Mouse (Mus musculus) intestine, embryonic 16.5 days (tissue): Measurements from ENCODE around the gene Snx21. TPM values are rescaled to one million over a fixed set of nuclear protein-coding genes. Genes with fewer than 3 reads are reported as not detected.

Experiments
- ATAC-seq: fragments of 200-750 bp; cut with Nextera tagmentation; 2 replicates; pipeline ENCODE4 v1.8.0; 2017; ENCODE audit warnings: moderate TSS enrichment, moderate library complexity
- H3K27ac ChIP-seq: fragments of 300-500 bp; sonication (generic); 2 replicates; pipeline ENCODE4 v1.5.1; 2014; ENCODE audit warnings: mild to moderate bottlenecking, low read length
- H3K27me3 ChIP-seq: fragments of 300-500 bp; sonication (generic); replicated peaks from 2 replicates; pipeline ENCODE4 v1.6.1; 2014; ENCODE audit warnings: low read length, control low read depth, mixed read lengths; ENCODE audit not compliant: control insufficient read depth, insufficient read depth
- H3K36me3 ChIP-seq: fragments of 300-500 bp; sonication (generic); 2 replicates; pipeline ENCODE4 v1.6.1; 2014; ENCODE audit warnings: low read length, control low read depth; ENCODE audit not compliant: control insufficient read depth, insufficient read depth
- H3K4me1 ChIP-seq: fragments of 300-500 bp; sonication (generic); 2 replicates; pipeline ENCODE4 v1.6.1; 2014; ENCODE audit warnings: low read length, control low read depth, mixed read lengths; ENCODE audit not compliant: control insufficient read depth, insufficient read depth
- H3K4me2 ChIP-seq: fragments of 300-500 bp; sonication (generic); 2 replicates; pipeline ENCODE4 v1.6.1; 2014; ENCODE audit warnings: low read depth, low read length, control low read depth
- H3K4me3 ChIP-seq: fragments of 300-500 bp; sonication (generic); 2 replicates; pipeline ENCODE4 v1.5.1; 2014; ENCODE audit warnings: mild to moderate bottlenecking, low read length
- H3K9ac ChIP-seq: fragments of 300-500 bp; sonication (generic); 2 replicates; pipeline ENCODE4 v1.6.1; 2014; ENCODE audit warnings: low read depth, low read length
- H3K9me3 ChIP-seq: fragments of 300-500 bp; sonication (generic); 2 replicates; pipeline ENCODE4 v1.6.1; 2016; ENCODE audit warnings: low read length, control low read depth; ENCODE audit not compliant: control insufficient read depth
- WGBS: fragments of 180-500 bp; shearing (Covaris S2); extraction: QIAGEN DNeasy Blood & Tissue Kit; methylation state at CpG from one replicate; pipeline ENCODE4 v1.1.7; 2014; 5-methylcytosine and 5-hydroxymethylcytosine counted together
- polyA plus RNA-seq: library from polyadenylated mRNA; unstranded; fragments of >200 nt; fragmentation: Nextera tagmentation; extraction: Ambion mirVana; gene quantifications from 2 replicates; pipeline ENCODE4 v1.2.1, GENCODE M21; 2015

Gene Snx21
- polyA plus RNA-seq, 1 experiment from 2014 or later: 19.6 TPM

DNA sequence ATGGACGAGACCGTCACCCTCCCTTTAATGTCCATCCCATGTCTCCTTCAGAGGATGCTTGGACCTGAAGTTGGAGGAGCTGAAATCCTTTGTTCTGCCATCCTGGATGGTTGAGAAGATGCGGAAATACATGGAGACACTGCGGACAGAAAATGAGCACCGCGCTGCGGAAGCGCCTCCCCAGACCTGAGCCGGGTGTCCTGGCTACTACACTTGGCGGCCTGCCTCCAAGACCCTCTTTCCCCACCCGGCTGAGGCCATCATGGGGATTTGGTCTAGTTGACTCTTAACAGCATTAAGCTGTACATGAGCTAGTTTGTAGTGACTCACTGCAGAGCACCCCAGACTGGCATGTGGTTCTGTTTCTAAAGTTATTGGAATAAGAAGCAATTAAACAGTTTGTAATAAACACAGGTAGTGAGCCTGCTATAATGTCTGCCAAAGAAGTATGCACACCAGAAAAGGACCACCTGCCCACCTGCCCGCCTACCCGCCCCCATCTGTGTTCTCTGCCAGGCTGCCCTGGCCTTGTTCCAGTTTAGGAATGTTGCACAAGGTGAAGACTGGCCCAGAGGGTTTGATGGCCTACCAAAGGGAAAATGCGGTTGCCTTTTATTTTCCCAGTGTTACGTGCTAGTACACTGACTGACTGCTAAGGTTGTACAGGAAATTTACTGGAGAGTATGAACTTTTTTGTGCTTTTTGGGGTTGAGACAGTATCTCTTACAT, 17.6 kb upstream of the Snx21 start:
- no peak overlapping the region for H3K27ac ChIP-seq
- 93% methylated on average over 15 of the region's 15 CpGs for WGBS
- no peak overlapping the region for H3K9ac ChIP-seq
- H3K36me3 ChIP-seq: peaks cover 17% of the 10 kb centered on the region
- ATAC-seq: no peak
- H3K9me3 ChIP-seq: no peaks in the 10 kb centered on the region
- no peak overlapping the region for H3K4me2 ChIP-seq
- peaks cover 19% of the 10 kb centered on the region for H3K4me1 ChIP-seq
- no peaks in the 10 kb centered on the region for H3K27me3 ChIP-seq
- no peak overlapping the region for H3K4me3 ChIP-seq

DNA sequence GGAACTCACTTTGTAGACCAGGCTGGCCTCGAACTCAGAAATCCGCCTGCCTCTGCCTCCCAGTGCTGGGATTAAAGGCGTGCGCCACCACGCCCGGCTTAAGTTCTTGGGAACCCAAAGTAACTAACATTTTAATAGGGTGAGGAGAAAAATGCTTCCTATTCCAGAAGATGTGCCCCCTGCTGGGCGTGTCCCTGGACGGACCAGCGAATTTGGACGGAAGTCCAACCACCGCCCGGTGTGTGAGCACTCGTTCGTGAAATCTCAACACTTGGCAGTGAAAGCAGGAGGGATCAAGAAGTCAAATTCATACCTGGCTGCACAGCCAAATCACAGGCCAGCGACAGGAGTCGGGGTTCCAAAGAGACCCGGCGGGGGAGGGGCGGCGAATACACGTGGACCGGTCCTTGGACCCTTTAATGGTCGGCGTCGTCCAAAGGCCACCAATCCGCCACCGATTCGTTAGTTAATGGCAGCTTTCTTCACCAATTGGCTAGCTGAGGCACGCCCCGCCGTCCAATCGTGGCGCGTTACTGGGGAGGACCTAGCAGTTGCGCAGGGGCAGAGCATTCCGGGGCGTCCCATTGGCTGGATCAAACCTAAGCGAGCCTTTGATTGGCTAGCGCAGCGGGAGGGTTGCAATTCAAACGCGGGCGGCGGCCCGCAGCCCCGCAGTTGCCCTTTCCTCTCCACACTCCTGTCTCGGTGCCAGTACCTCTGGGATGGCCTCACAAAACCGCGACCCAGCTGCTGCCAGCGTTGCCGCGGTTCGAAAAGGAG, 16.2 kb upstream of the Snx21 start, which contains the start of gene Ube2c:
Gene Ube2c (plus strand): TSS at position 641 of the 780 bp plus-strand sequence.
- Histone ChIP-seq H3K9ac (peak within 1 kb of the TSS; percentile 80), H3K36me3 (peaks cover 15% of the 10 kb centered on the region), H3K4me2 (peak within 1 kb of the TSS; percentile 60), H3K4me1 (peaks cover 22% of the 10 kb centered on the region), H3K9me3 (no peaks in the 10 kb centered on the region), H3K27ac (peak within 1 kb of the TSS; percentile 84), H3K27me3 (no peaks in the 10 kb centered on the region), H3K4me3 (peak within 1 kb of the TSS; percentile 80)
- peak; percentile 99 for ATAC-seq
- 2% methylated on average over 53 of the region's 53 CpGs for WGBS

GRCm38 (mm10) chr2:164770279-164770678, 15.3 kb upstream of the Snx21 start:
- 2% methylated on average over 15 of the region's 15 CpGs for WGBS
- peak overlapping the region; percentile 60 for H3K4me2 ChIP-seq
- H3K9ac ChIP-seq: peak overlapping the region; percentile 80
- peak overlapping the region; percentile 62 for H3K27ac ChIP-seq
- H3K4me3 ChIP-seq: peak overlapping the region; percentile 80
- H3K36me3 ChIP-seq: peaks cover 12% of the 10 kb centered on the region
- H3K27me3 ChIP-seq: no peaks in the 10 kb centered on the region
- H3K9me3 ChIP-seq: no peaks in the 10 kb centered on the region
- peaks cover 22% of the 10 kb centered on the region for H3K4me1 ChIP-seq
- ATAC-seq: peak; percentile 32; the same call in 1 of the 2 replicates

GRCm38 (mm10) chr2:164771123-164771522, 14.5 kb upstream of the Snx21 start:
- H3K36me3 ChIP-seq: peaks cover 12% of the 10 kb centered on the region
- H3K4me2 ChIP-seq: peak overlapping the region; percentile 60
- H3K4me1 ChIP-seq: peaks cover 22% of the 10 kb centered on the region
- ATAC-seq: no peak
- H3K9ac ChIP-seq: peak overlapping the region; percentile 80
- no peak overlapping the region for H3K27ac ChIP-seq
- H3K9me3 ChIP-seq: no peaks in the 10 kb centered on the region
- H3K27me3 ChIP-seq: no peaks in the 10 kb centered on the region
- 64% methylated on average over 8 of the region's 8 CpGs for WGBS
- H3K4me3 ChIP-seq: peak overlapping the region; percentile 80

DNA sequence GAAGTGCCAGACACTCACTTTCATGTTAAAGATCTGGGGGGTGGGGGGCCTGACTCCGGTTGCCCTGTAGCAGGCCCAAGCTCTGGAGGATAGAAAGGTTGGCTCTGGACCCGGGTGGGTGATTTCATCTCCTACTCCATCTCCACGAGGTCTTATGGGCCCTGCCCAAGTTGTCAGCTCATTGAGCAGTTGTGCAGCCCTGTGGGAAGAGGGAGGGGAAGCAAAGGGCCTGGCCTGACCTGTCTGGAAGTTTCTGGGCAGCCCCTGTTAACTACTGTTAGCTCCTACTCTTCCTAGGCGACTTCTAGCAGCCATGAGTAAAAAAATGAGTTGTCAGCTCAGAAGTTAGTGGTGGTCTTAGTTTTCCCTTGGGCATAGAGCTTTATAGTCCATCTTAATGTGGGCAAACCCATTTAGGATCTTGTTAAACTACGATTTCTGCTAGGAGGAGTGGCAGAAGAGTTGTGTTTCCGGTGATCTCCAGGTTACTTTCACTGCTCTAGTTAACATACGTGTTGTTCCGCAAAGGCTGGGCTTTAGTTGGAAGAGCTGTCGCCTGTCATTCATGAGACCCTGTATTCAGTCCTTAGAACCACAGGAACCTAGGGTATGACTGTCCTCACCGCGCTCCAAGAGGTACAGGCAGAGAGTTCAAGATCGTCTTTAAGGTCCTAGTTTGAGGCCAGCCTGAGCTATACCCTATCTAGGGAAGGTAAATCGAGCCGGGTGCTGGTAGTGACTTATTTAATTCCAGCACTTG, 12.2 kb upstream of the Snx21 start:
- ATAC-seq: no peak
- peaks cover 22% of the 10 kb centered on the region for H3K4me1 ChIP-seq
- WGBS: 74% methylated on average over 14 of the region's 14 CpGs
- H3K9me3 ChIP-seq: no peaks in the 10 kb centered on the region
- H3K4me3 ChIP-seq: no peak overlapping the region
- H3K4me2 ChIP-seq: no peak overlapping the region
- no peak overlapping the region for H3K9ac ChIP-seq
- H3K27me3 ChIP-seq: peaks cover 2% of the 10 kb centered on the region; the same call in 1 of the 2 replicates
- H3K27ac ChIP-seq: no peak overlapping the region
- H3K36me3 ChIP-seq: peaks cover 6% of the 10 kb centered on the region; the same call in 1 of the 2 replicates

- ATAC-seq: no peak
- Histone ChIP-seq H3K27me3 (peaks cover 2% of the 10 kb centered on the region; the same call in 1 of the 2 replicates), H3K4me1 (peaks cover 22% of the 10 kb centered on the region), H3K4me3 (no peak overlapping the region), H3K9me3 (no peaks in the 10 kb centered on the region), H3K9ac (no peak overlapping the region), H3K4me2 (no peak overlapping the region), H3K36me3 (peaks cover 6% of the 10 kb centered on the region; the same call in 1 of the 2 replicates), H3K27ac (no peak overlapping the region)
- 62% methylated on average over 5 of the region's 5 CpGs for WGBS
Observed at GRCm38 (mm10) chr2:164773989-164774364, 11.6 kb upstream of the Snx21 start.

- Histone ChIP-seq H3K9ac (no peak overlapping the region), H3K36me3 (peaks cover 6% of the 10 kb centered on the region; the same call in 1 of the 2 replicates), H3K27me3 (peaks cover 2% of the 10 kb centered on the region; the same call in 1 of the 2 replicates), H3K9me3 (no peaks in the 10 kb centered on the region), H3K27ac (no peak overlapping the region), H3K4me2 (no peak overlapping the region), H3K4me3 (no peak overlapping the region), H3K4me1 (peaks cover 15% of the 10 kb centered on the region)
- no peak for ATAC-seq
- WGBS: 82% methylated on average over 6 of the region's 6 CpGs
Observed at GRCm38 (mm10) chr2:164776130-164776529, 9.5 kb upstream of the Snx21 start.

DNA sequence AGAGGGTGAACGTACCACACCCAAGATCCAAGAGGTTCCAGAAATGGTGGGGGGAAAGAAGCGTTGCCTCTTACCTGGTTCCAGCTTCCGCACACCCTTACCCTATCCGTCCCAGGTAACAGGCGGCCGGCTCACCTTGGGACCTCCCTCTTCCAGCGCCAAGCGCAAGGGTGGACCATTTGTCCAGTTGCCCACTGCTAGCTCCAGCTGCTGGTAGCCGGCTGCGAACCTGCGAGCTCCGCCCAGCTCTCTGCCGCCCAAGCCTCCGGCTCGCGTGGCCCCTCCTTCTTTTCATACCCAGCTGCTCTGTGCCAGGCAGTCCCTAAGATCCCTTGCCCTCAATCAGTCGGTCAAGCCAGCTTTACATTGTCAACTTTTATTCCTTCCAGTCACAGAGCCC, 8.8 kb upstream of the Snx21 start:
- peaks cover 6% of the 10 kb centered on the region; the same call in 1 of the 2 replicates for H3K36me3 ChIP-seq
- no peak overlapping the region for H3K4me3 ChIP-seq
- H3K27me3 ChIP-seq: peaks cover 2% of the 10 kb centered on the region; the same call in 1 of the 2 replicates
- no peak overlapping the region for H3K4me2 ChIP-seq
- H3K4me1 ChIP-seq: peaks cover 9% of the 10 kb centered on the region
- 62% methylated on average over 17 of the region's 17 CpGs for WGBS
- H3K9ac ChIP-seq: no peak overlapping the region
- no peak for ATAC-seq
- no peak overlapping the region for H3K27ac ChIP-seq
- H3K9me3 ChIP-seq: no peaks in the 10 kb centered on the region
